Mouse (Mus musculus): ENCODE data around the gene Cyp51. TPM values are rescaled to one million over a fixed set of nuclear protein-coding genes. Genes with fewer than 3 reads are reported as not detected.
A peak's percentile ranks its signal among the peaks of the same experiment; 100 is the strongest.
"Not testable (repeated sequence)": the region's sequence is repeated elsewhere in the genome, so short reads cannot be mapped to it uniquely, and the experiment has no call there.

Cyp51 gene
- polyA plus RNA-seq (2015; fragmentation: Nextera tagmentation; extraction: Ambion mirVana): 145 and 152 TPM in 2 replicates

- Histone ChIP-seq H3K4me2 (ENCODE audit: low read length) (peak within 1 kb of the TSS; percentile 71), H3K27ac (ENCODE audit: low read length) (peak within 1 kb of the TSS; percentile 99), H3K4me1 (replicated peaks; ENCODE audit: control insufficient read depth, insufficient read depth, low read length) (peaks cover 17% of the 10 kb centered on the region), H3K4me3 (replicated peaks; ENCODE audit: low read length) (peak within 1 kb of the TSS; percentile 100), H3K9ac (replicated peaks; ENCODE audit: low read depth, low read length) (peak within 1 kb of the TSS; percentile 74), H3K27me3 (replicated peaks; ENCODE audit: control insufficient read depth, insufficient read depth, low read length) (no peaks in the 10 kb centered on the region), H3K36me3 (ENCODE audit: control insufficient read depth, insufficient read depth) (peaks cover 14% of the 10 kb centered on the region), H3K9me3 (ENCODE audit: control insufficient read depth, low read length) (no peaks in the 10 kb centered on the region)
- WGBS: under 1% methylated on average over 59 of the region's 59 CpGs
- ATAC-seq: peak; percentile 97
Measured at GRCm38 (mm10) chr5:4104341-4105040, at the start of gene Cyp51. Gene Cyp51, minus strand, starts transcription at chr5:4104746.

DNA sequence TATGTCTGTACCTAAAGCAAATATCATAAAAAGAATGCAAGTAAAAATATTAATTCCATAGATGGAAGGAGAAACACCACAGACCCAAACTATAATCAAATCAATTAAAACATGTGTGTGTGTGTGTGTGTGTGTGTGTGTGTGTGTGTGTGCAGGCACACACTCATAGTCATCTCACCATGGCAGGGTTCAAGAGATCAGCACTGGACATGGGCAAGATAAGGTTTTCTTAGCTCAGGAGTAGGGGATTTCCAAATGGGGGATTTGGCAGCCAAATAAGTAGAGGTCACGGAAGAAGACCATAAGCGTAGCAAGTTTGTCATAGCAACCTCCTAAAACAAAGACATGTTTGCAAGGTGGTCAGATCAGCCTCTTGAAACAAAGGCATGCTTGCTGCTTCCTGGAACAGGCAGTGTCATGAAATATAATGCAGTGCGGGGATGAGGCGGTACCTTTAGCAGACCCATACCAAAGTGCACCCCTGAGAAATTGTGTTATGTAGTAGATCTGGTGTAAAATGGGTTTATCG, 8.1 kb upstream of the Cyp51 start:
- Histone ChIP-seq H3K9me3 (ENCODE audit: control insufficient read depth, low read length) (no peaks in the 10 kb centered on the region), H3K4me1 (replicated peaks; ENCODE audit: control insufficient read depth, insufficient read depth, low read length) (no peaks in the 10 kb centered on the region), H3K36me3 (ENCODE audit: control insufficient read depth, insufficient read depth) (no peaks in the 10 kb centered on the region), H3K9ac (replicated peaks; ENCODE audit: low read depth, low read length) (no peak overlapping the region), H3K4me2 (ENCODE audit: low read length) (no peak overlapping the region), H3K27me3 (replicated peaks; ENCODE audit: control insufficient read depth, insufficient read depth, low read length) (no peaks in the 10 kb centered on the region), H3K27ac (ENCODE audit: low read length) (no peak overlapping the region), H3K4me3 (replicated peaks; ENCODE audit: low read length) (no peak overlapping the region)
- no peak for ATAC-seq
- WGBS: 96% methylated on average over 5 of the region's 5 CpGs

DNA sequence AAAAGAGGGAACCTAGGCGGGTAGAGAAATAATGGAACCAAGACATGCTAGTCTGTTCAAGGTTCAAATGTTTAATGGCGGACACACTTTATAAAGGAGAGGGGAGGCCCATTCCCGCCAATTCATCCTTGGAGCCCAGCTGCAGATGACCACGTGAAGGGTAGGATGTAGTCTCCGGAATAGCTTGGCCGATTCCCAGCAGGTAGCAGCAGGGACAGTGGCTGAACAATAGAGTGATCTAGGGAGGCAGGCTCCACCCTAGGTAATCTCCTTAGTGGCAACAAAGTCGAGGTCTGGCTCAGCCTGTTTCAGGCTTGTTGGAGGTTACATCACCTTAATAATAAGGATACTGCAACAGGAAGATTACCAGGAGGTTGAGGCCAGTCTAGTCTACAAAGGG, 2.5 kb upstream of the Cyp51 start:
- H3K9me3 ChIP-seq (ENCODE audit: control insufficient read depth, low read length); H3K27me3 ChIP-seq (replicated peaks; ENCODE audit: control insufficient read depth, insufficient read depth, low read length); H3K9ac ChIP-seq (replicated peaks; ENCODE audit: low read depth, low read length); H3K27ac ChIP-seq (ENCODE audit: low read length); ATAC-seq; H3K4me3 ChIP-seq (replicated peaks; ENCODE audit: low read length); H3K4me2 ChIP-seq (ENCODE audit: low read length); H3K36me3 ChIP-seq (ENCODE audit: control insufficient read depth, insufficient read depth): not testable (repeated sequence)
- 51% methylated on average over 7 of the region's 7 CpGs for WGBS
- peaks cover 15% of the 10 kb centered on the region for H3K4me1 ChIP-seq (replicated peaks; ENCODE audit: control insufficient read depth, insufficient read depth, low read length)

DNA sequence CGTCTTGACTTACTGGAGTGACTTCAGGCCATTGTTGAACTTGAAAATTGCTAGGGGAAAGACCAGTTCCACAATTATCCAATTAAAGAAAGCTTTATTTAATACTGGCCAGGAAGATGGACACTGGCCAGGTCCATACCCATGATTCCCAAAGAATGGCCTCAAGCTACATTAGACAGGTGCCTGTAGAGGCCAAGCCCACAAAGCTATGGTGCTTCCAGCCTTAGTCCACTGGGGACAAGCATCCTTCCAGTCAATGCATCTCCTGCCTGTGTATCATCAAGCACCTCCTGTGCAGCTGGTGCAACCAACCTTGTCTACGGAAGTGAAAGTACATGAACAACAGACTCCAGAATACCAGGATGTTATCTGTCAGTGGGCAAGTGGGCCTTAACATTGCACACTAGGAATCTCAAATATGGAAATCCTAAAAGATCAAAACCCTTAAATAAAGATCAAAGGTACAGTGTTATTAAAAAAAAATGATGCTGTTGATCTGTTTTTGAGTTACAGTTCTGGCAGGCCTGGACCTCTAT, 1.2 kb upstream of the Cyp51 start:
- WGBS: 92% methylated on average over 2 of the region's 2 CpGs
- Histone ChIP-seq H3K4me1 (replicated peaks; ENCODE audit: control insufficient read depth, insufficient read depth, low read length) (peaks cover 17% of the 10 kb centered on the region), H3K9ac (replicated peaks; ENCODE audit: low read depth, low read length) (no peak overlapping the region), H3K27me3 (replicated peaks; ENCODE audit: control insufficient read depth, insufficient read depth, low read length) (no peaks in the 10 kb centered on the region), H3K27ac (ENCODE audit: low read length) (no peak overlapping the region), H3K36me3 (ENCODE audit: control insufficient read depth, insufficient read depth) (peaks cover 10% of the 10 kb centered on the region), H3K4me2 (ENCODE audit: low read length) (no peak overlapping the region), H3K4me3 (replicated peaks; ENCODE audit: low read length) (no peak overlapping the region), H3K9me3 (ENCODE audit: control insufficient read depth, low read length) (no peaks in the 10 kb centered on the region)
- ATAC-seq: no peak

- peak overlapping the region; percentile 71 for H3K4me2 ChIP-seq (ENCODE audit: low read length)
- peaks cover 17% of the 10 kb centered on the region for H3K4me1 ChIP-seq (replicated peaks; ENCODE audit: control insufficient read depth, insufficient read depth, low read length)
- H3K9ac ChIP-seq (replicated peaks; ENCODE audit: low read depth, low read length): peak overlapping the region; percentile 74
- WGBS: under 1% methylated on average over 41 of the region's 41 CpGs
- H3K9me3 ChIP-seq (ENCODE audit: control insufficient read depth, low read length): no peaks in the 10 kb centered on the region
- no peaks in the 10 kb centered on the region for H3K27me3 ChIP-seq (replicated peaks; ENCODE audit: control insufficient read depth, insufficient read depth, low read length)
- peaks cover 21% of the 10 kb centered on the region for H3K36me3 ChIP-seq (ENCODE audit: control insufficient read depth, insufficient read depth)
- ATAC-seq: peak; percentile 57
- H3K27ac ChIP-seq (ENCODE audit: low read length): peak overlapping the region; percentile 99
- peak overlapping the region; percentile 100 for H3K4me3 ChIP-seq (replicated peaks; ENCODE audit: low read length)
Measured at GRCm38 (mm10) chr5:4103626-4104340, 763 bp downstream of the Cyp51 start.

DNA sequence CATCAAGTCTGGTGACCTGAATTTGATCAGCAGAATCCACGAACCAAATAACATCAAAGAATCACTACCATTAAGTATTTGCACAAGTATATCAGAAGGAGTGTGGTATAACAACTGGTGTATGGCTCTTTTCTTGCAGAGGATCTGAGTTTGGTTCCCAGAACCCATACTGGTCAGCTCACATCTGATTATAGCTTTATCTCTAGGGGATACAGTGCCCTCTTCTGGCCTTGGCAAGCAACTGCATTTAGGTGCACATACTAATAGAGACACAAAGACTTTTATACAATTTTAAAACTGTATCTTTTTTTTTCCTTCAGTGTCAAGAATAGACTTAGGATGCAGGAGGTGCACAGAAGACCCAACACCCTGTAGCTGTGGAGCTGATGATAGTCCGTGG, 2.8 kb downstream of the Cyp51 start:
- H3K9me3 ChIP-seq (ENCODE audit: control insufficient read depth, low read length): no peaks in the 10 kb centered on the region
- 94% methylated on average over 2 of the region's 2 CpGs for WGBS
- ATAC-seq: no peak
- no peak overlapping the region for H3K9ac ChIP-seq (replicated peaks; ENCODE audit: low read depth, low read length)
- peaks cover 17% of the 10 kb centered on the region for H3K4me1 ChIP-seq (replicated peaks; ENCODE audit: control insufficient read depth, insufficient read depth, low read length)
- H3K27ac ChIP-seq (ENCODE audit: low read length): no peak overlapping the region
- H3K36me3 ChIP-seq (ENCODE audit: control insufficient read depth, insufficient read depth): peaks cover 21% of the 10 kb centered on the region
- no peaks in the 10 kb centered on the region for H3K27me3 ChIP-seq (replicated peaks; ENCODE audit: control insufficient read depth, insufficient read depth, low read length)
- H3K4me2 ChIP-seq (ENCODE audit: low read length): no peak overlapping the region
- no peak overlapping the region for H3K4me3 ChIP-seq (replicated peaks; ENCODE audit: low read length)

GRCm38 (mm10) chr5:4101031-4101430, 3.5 kb downstream of the Cyp51 start:
- H3K4me1 ChIP-seq (replicated peaks; ENCODE audit: control insufficient read depth, insufficient read depth, low read length): peaks cover 17% of the 10 kb centered on the region
- H3K4me3 ChIP-seq (replicated peaks; ENCODE audit: low read length): no peak overlapping the region
- H3K9ac ChIP-seq (replicated peaks; ENCODE audit: low read depth, low read length): no peak overlapping the region
- no peaks in the 10 kb centered on the region for H3K9me3 ChIP-seq (ENCODE audit: control insufficient read depth, low read length)
- no peaks in the 10 kb centered on the region for H3K27me3 ChIP-seq (replicated peaks; ENCODE audit: control insufficient read depth, insufficient read depth, low read length)
- WGBS: 87% methylated on average over 4 of the region's 4 CpGs
- no peak overlapping the region for H3K4me2 ChIP-seq (ENCODE audit: low read length)
- ATAC-seq: no peak
- no peak overlapping the region for H3K27ac ChIP-seq (ENCODE audit: low read length)
- peaks cover 21% of the 10 kb centered on the region for H3K36me3 ChIP-seq (ENCODE audit: control insufficient read depth, insufficient read depth)

GRCm38 (mm10) chr5:4094471-4094870, 10.1 kb downstream of the Cyp51 start:
- no peak for ATAC-seq
- no peak overlapping the region for H3K27ac ChIP-seq (ENCODE audit: low read length)
- no peaks in the 10 kb centered on the region for H3K4me1 ChIP-seq (replicated peaks; ENCODE audit: control insufficient read depth, insufficient read depth, low read length)
- peaks cover 35% of the 10 kb centered on the region for H3K36me3 ChIP-seq (ENCODE audit: control insufficient read depth, insufficient read depth)
- no peaks in the 10 kb centered on the region for H3K27me3 ChIP-seq (replicated peaks; ENCODE audit: control insufficient read depth, insufficient read depth, low read length)
- no peak overlapping the region for H3K4me3 ChIP-seq (replicated peaks; ENCODE audit: low read length)
- WGBS: 97% methylated on average over 5 of the region's 5 CpGs
- no peaks in the 10 kb centered on the region for H3K9me3 ChIP-seq (ENCODE audit: control insufficient read depth, low read length)
- H3K4me2 ChIP-seq (ENCODE audit: low read length): no peak overlapping the region
- no peak overlapping the region for H3K9ac ChIP-seq (replicated peaks; ENCODE audit: low read depth, low read length)

DNA sequence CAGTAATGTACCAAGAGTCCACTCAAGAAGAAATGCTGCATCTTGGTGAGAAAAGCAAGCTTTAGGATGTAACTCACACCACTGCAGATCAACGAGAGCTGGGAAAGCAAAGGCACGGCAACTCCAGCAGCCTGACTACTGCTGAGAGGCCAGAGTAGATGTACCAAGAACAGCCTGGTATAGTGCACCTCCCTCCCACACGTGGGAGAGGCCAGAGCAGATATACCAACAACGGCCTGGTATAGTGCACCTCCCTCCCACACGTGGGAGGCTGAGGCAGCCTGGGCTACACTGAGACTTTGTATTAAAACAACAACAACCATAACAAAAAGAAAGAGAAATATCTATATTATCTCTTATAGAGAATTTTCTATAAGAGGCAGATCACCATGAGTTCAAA, 16.4 kb downstream of the Cyp51 start:
- no peak overlapping the region for H3K27ac ChIP-seq (ENCODE audit: low read length)
- no peaks in the 10 kb centered on the region for H3K27me3 ChIP-seq (replicated peaks; ENCODE audit: control insufficient read depth, insufficient read depth, low read length)
- H3K4me3 ChIP-seq (replicated peaks; ENCODE audit: low read length): no peak overlapping the region
- H3K4me1 ChIP-seq (replicated peaks; ENCODE audit: control insufficient read depth, insufficient read depth, low read length): no peaks in the 10 kb centered on the region
- ATAC-seq: no peak
- H3K4me2 ChIP-seq (ENCODE audit: low read length): no peak overlapping the region
- peaks cover 36% of the 10 kb centered on the region for H3K36me3 ChIP-seq (ENCODE audit: control insufficient read depth, insufficient read depth)
- H3K9me3 ChIP-seq (ENCODE audit: control insufficient read depth, low read length): no peaks in the 10 kb centered on the region
- 90% methylated on average over 5 of the region's 5 CpGs for WGBS
- H3K9ac ChIP-seq (replicated peaks; ENCODE audit: low read depth, low read length): no peak overlapping the region

Measured in forebrain, embryonic 16.5 days (tissue).